In genomic region chr17:48776502-48776902, GRCm38 (mm10) we compare ENCODE assay signal across 13 mouse cellular contexts.
DNase-seq lines count a peak whose midpoint lies in the region; ATAC-seq lines count a peak whose summit lies in the region.
"Had no signal": no experiment of that assay in that cellular context is flagged by ENCODE, and none has a peak within 500 bp of the region (broad histone marks: within the 10 kb centered on the region; RNA-seq: fewer than 3 reads in every experiment).

No protein-coding gene starts in this region.

- 16% methylated on average over 2 of the region's 2 CpGs for WGBS in embryonic facial prominence, embryonic 10.5 days
- WGBS in forebrain, embryonic 13.5 days: 0% methylated on average over 2 of the region's 2 CpGs
- WGBS in hindbrain, embryonic 16.5 days: 3% methylated on average over 2 of the region's 2 CpGs
- WGBS in neural tube, embryonic 12.5 days: 12% methylated on average over 2 of the region's 2 CpGs
- 20% methylated on average over 2 of the region's 2 CpGs for WGBS in liver, embryonic 12.5 days (ENCODE audit: insufficient replicate concordance)

- H3K4me3 ChIP-seq in embryonic facial prominence, embryonic 10.5 days: no peak overlapping the region
- H3K4me3 ChIP-seq in forebrain, embryonic 13.5 days: no peak overlapping the region
- no peak overlapping the region for H3K4me3 ChIP-seq in hindbrain, embryonic 16.5 days (ENCODE audit: low read length)
- no peak overlapping the region for H3K4me3 ChIP-seq in neural tube, embryonic 12.5 days
- no peak overlapping the region for H3K4me3 ChIP-seq in liver, embryonic 12.5 days
- H3K4me3 ChIP-seq: heart, embryonic 13.5 days; lung, embryonic 15.5 days; megakaryocyte, embryonic 14.5 days had no signal

- H3K9ac ChIP-seq in forebrain, embryonic 13.5 days: peak overlapping the region; percentile 45
- peak overlapping the region; percentile 8; the same call in 1 of the 2 replicates for H3K9ac ChIP-seq in hindbrain, embryonic 16.5 days (ENCODE audit: low read depth, low read length)
- H3K9ac ChIP-seq in neural tube, embryonic 12.5 days: no peak overlapping the region
- H3K9ac ChIP-seq in liver, embryonic 12.5 days: no peak overlapping the region
- H3K9ac ChIP-seq: heart, embryonic 13.5 days; lung, embryonic 15.5 days had no signal

- H3K4me1 ChIP-seq in embryonic facial prominence, embryonic 10.5 days: peaks cover 38% of the 10 kb centered on the region
- H3K4me1 ChIP-seq in forebrain, embryonic 13.5 days: peaks cover 49% of the 10 kb centered on the region
- peaks cover 27% of the 10 kb centered on the region for H3K4me1 ChIP-seq in hindbrain, embryonic 16.5 days (ENCODE audit: control insufficient read depth, insufficient read depth, low read depth, low read length)
- peaks cover 29% of the 10 kb centered on the region for H3K4me1 ChIP-seq in neural tube, embryonic 12.5 days
- H3K4me1 ChIP-seq in liver, embryonic 12.5 days: no peaks in the 10 kb centered on the region
- H3K4me1 ChIP-seq: heart, embryonic 13.5 days; lung, embryonic 15.5 days; megakaryocyte, embryonic 14.5 days had no signal

- H3K4me2 ChIP-seq in forebrain, embryonic 13.5 days: no peak overlapping the region; the same call in 1 of the 2 replicates
- H3K4me2 ChIP-seq in hindbrain, embryonic 16.5 days (ENCODE audit: low read length): no peak overlapping the region
- H3K4me2 ChIP-seq in neural tube, embryonic 12.5 days (replicated peaks): no peak overlapping the region
- H3K4me2 ChIP-seq in liver, embryonic 12.5 days: no peak overlapping the region
- H3K4me2 ChIP-seq: heart, embryonic 13.5 days; lung, embryonic 15.5 days had no signal

- no peaks in the 10 kb centered on the region for H3K9me3 ChIP-seq in embryonic facial prominence, embryonic 10.5 days
- no peaks in the 10 kb centered on the region for H3K9me3 ChIP-seq in forebrain, embryonic 13.5 days (replicated peaks)
- no peaks in the 10 kb centered on the region for H3K9me3 ChIP-seq in hindbrain, embryonic 16.5 days (ENCODE audit: control insufficient read depth, low read length)
- H3K9me3 ChIP-seq in neural tube, embryonic 12.5 days: no peaks in the 10 kb centered on the region
- H3K9me3 ChIP-seq in liver, embryonic 12.5 days (replicated peaks): no peaks in the 10 kb centered on the region
- H3K9me3 ChIP-seq: heart, embryonic 13.5 days; lung, embryonic 15.5 days had no signal

- H3K27me3 ChIP-seq in embryonic facial prominence, embryonic 10.5 days (replicated peaks; ENCODE audit: low read depth, poor library complexity, severe bottlenecking): peaks cover 13% of the 10 kb centered on the region
- H3K27me3 ChIP-seq in forebrain, embryonic 13.5 days: no peaks in the 10 kb centered on the region
- no peaks in the 10 kb centered on the region for H3K27me3 ChIP-seq in hindbrain, embryonic 16.5 days (replicated peaks; ENCODE audit: control insufficient read depth, insufficient read depth, low read length)
- 0 out of 2 replicates have a peak, but pooled peaks cover 2% of the 10 kb centered on the region for H3K27me3 ChIP-seq in neural tube, embryonic 12.5 days (replicated peaks)
- H3K27me3 ChIP-seq in liver, embryonic 12.5 days (replicated peaks): no peaks in the 10 kb centered on the region
- H3K27me3 ChIP-seq: lung, embryonic 15.5 days; megakaryocyte, embryonic 14.5 days had no signal

- peak; percentile 60 for ATAC-seq in forebrain, embryonic 13.5 days
- ATAC-seq in hindbrain, embryonic 16.5 days: peak; percentile 19
- peak; percentile 38 for ATAC-seq in neural tube, embryonic 12.5 days (ENCODE audit: low FRiP score, low read depth)
- ATAC-seq in liver, embryonic 12.5 days: no peak

- peak; percentile 33 for DNase-seq in embryonic facial prominence, embryonic 10.5 days (ENCODE audit: low spot score)
- DNase-seq in gastrocnemius, postnatal 4 days (ENCODE audit: low spot score in 2 of 2): no peak
- DNase-seq in adrenal gland, postnatal 4 days (ENCODE audit: low spot score in 2 of 2): no peak
- DNase-seq: cerebellum, postnatal 14 days; gastrocnemius, postnatal 10 days; kidney, postnatal 14 days had no signal

- H3K27ac ChIP-seq in embryonic facial prominence, embryonic 10.5 days (replicated peaks): peak overlapping the region; percentile 77
- H3K27ac ChIP-seq in forebrain, embryonic 13.5 days: peak overlapping the region; percentile 85
- H3K27ac ChIP-seq in hindbrain, embryonic 16.5 days (ENCODE audit: low read depth, low read length): peak overlapping the region; percentile 51
- H3K27ac ChIP-seq in neural tube, embryonic 12.5 days: 0 out of 2 replicates have a peak overlapping the region, but pooled peaks have one; percentile 21
- H3K27ac ChIP-seq in liver, embryonic 12.5 days: no peak overlapping the region
- H3K27ac ChIP-seq: heart, embryonic 13.5 days; lung, embryonic 15.5 days had no signal

- H3K36me3 ChIP-seq in embryonic facial prominence, embryonic 10.5 days (replicated peaks): no peaks in the 10 kb centered on the region
- H3K36me3 ChIP-seq in forebrain, embryonic 13.5 days (ENCODE audit: poor library complexity, severe bottlenecking): no peaks in the 10 kb centered on the region
- H3K36me3 ChIP-seq in hindbrain, embryonic 16.5 days (ENCODE audit: control insufficient read depth, insufficient read depth, low read length): no peaks in the 10 kb centered on the region
- H3K36me3 ChIP-seq in neural tube, embryonic 12.5 days: no peaks in the 10 kb centered on the region
- H3K36me3 ChIP-seq in liver, embryonic 12.5 days: no peaks in the 10 kb centered on the region
- H3K36me3 ChIP-seq: heart, embryonic 13.5 days; lung, embryonic 15.5 days had no signal

Comparison
In these comparisons a context has a peak if more than half of its experiments do, and no peak if none do; other contexts are left out.
1. H3K9ac ChIP-seq: peak in forebrain, embryonic 13.5 days (single experiment) and hindbrain, embryonic 16.5 days (single experiment); none in neural tube, embryonic 12.5 days (single experiment) and liver, embryonic 12.5 days (single experiment).